Mouse (Mus musculus) urinary bladder, postnatal 0 days (tissue): ENCODE measurements around the gene Slit1. TPM values are rescaled to one million over a fixed set of nuclear protein-coding genes. Genes with fewer than 3 reads are reported as not detected.

Source experiments
- microRNA-seq: library from miRNA; unstranded; fragments of <30 nt; microRNA quantifications from one replicate; pipeline ENCODE4, GENCODE M21; 2016
- polyA plus RNA-seq: library from polyadenylated mRNA; unstranded; fragments of >200 nt; fragmentation: Nextera tagmentation; extraction: Ambion mirVana; gene quantifications from 2 replicates; pipeline ENCODE4 v1.2.1, GENCODE M21; 2015

Slit1 gene
- polyA plus RNA-seq = 0.04 TPM in 1 of 2 replicates, not detected in the other

GRCm38 (mm10) chr19:41743396-41743795 is at the start of gene Slit1:
Slit1 (minus strand) TSS chr19:41743665.

GRCm38 (mm10) chr19:41581706-41582420 is 161.6 kb downstream of the Slit1 start, which contains the start of gene Gm340:
Gm340 (plus strand) TSS chr19:41582370.

Small RNA genes lying within 50 kb of the gene (microRNA-seq; reads per million reads assigned to microRNA genes)
- gene Mir8091 = not detected

Other genes starting within 250 kb of the Slit1 start
- gene Gm340, start 161.3 kb downstream of the Slit1 start, polyA plus RNA-seq = 1.2 and 1.3 TPM in 2 replicates
- gene Arhgap19, start 58.4 kb upstream of the Slit1 start, polyA plus RNA-seq = 4.6 and 4.9 TPM in 2 replicates
- 3.6 TPM in 2 replicates for gene Frat1, start 86.3 kb upstream of the Slit1 start, polyA plus RNA-seq
- gene Frat2, start 104.5 kb upstream of the Slit1 start, polyA plus RNA-seq = 2.6 and 2.9 TPM in 2 replicates
- 19.6 and 19.9 TPM in 2 replicates for gene Rrp12, start 152.5 kb upstream of the Slit1 start, polyA plus RNA-seq
- 510 and 595 TPM in 2 replicates for gene Pgam1, start 168.3 kb upstream of the Slit1 start, polyA plus RNA-seq
- 49.6 and 52.1 TPM in 2 replicates for gene Exosc1, start 189.8 kb upstream of the Slit1 start, polyA plus RNA-seq
- 46.1 and 48.3 TPM in 2 replicates for gene Zdhhc16, start 189.8 kb upstream of the Slit1 start, polyA plus RNA-seq
- 15.0 and 17.6 TPM in 2 replicates for gene Mms19, start 237.5 kb upstream of the Slit1 start, polyA plus RNA-seq
- gene Ubtd1, start 238.1 kb upstream of the Slit1 start, polyA plus RNA-seq = 21.8 and 24.0 TPM in 2 replicates